Mouse (Mus musculus): ENCODE measurements around the gene Pclo. TPM values are rescaled to one million over a fixed set of nuclear protein-coding genes. Genes with fewer than 3 reads are reported as not detected.

The Pclo gene
- polyA plus RNA-seq, 1 experiment = 0.08 TPM

DNA sequence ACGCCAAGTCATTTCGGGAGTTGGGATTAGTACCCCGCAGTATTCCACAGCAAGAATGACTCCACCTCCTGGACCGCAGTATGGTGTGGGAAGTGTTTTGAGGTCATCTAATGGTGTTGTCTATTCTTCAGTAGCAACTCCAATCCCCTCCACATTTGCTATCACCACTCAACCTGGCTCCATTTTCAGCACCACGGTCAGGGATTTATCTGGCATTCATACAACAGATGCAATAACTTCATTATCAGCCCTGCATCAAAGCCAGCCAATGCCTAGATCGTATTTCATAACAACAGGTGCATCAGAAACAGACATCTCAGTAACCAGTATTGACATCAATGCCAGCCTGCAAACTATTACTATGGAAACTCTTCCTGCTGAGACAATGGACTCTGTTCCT lies 165.7 kb downstream of the Pclo start:
- Histone ChIP-seq H3K4me3 (ENCODE audit: low read depth, low read length) (no peak overlapping the region), H3K27me3 (ENCODE audit: control insufficient read depth, insufficient read depth, low read length) (no peaks in the 10 kb centered on the region), H3K4me1 (ENCODE audit: control insufficient read depth, insufficient read depth, insufficient read length, low read length) (no peaks in the 10 kb centered on the region), H3K36me3 (ENCODE audit: control insufficient read depth, insufficient read depth, low read length) (no peaks in the 10 kb centered on the region), H3K27ac (ENCODE audit: insufficient read depth, low read depth, low read length) (no peak overlapping the region)
- no peak for TF ChIP-seq POLR2A (IDR thresholded peaks at IDR 0.05; ENCODE audit: low read depth, low read length)
- no peak for TF ChIP-seq CTCF (IDR thresholded peaks at IDR 0.05; ENCODE audit: extremely low read depth, insufficient read length, insufficient replicate concordance, low read depth, low read length)
- WGBS = 86% methylated on average over 6 of the region's 6 CpGs

DNA sequence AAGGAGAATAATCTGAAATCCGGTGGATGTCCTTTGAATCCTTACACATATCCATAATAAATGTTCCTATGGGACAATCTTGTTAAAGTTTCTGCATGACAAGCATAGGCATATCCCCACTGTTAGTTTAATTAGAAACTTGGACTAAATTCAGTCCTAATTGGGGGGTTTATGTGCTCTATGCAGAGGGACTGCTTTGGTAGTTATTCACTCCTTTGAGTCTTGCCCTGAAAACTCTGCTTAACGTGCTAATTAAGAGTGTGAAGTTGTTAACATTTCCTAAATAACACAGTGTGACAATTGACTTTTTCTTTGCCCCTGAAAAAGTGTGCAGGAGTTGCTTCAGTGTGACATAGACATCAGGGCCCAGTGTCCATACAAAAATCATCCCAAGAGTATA lies 177.3 kb downstream of the Pclo start:
- Histone ChIP-seq H3K27ac (ENCODE audit: insufficient read depth, low read depth, low read length) (no peak overlapping the region), H3K4me1 (ENCODE audit: control insufficient read depth, insufficient read depth, insufficient read length, low read length) (no peaks in the 10 kb centered on the region), H3K36me3 (ENCODE audit: control insufficient read depth, insufficient read depth, low read length) (no peaks in the 10 kb centered on the region), H3K4me3 (ENCODE audit: low read depth, low read length) (no peak overlapping the region), H3K27me3 (ENCODE audit: control insufficient read depth, insufficient read depth, low read length) (no peaks in the 10 kb centered on the region)
- TF ChIP-seq CTCF (IDR thresholded peaks at IDR 0.05; ENCODE audit: extremely low read depth, insufficient read length, insufficient replicate concordance, low read depth, low read length) (no peak), POLR2A (IDR thresholded peaks at IDR 0.05; ENCODE audit: low read depth, low read length) (no peak)
- 71% methylated on average over 2 of the region's 2 CpGs for WGBS

DNA sequence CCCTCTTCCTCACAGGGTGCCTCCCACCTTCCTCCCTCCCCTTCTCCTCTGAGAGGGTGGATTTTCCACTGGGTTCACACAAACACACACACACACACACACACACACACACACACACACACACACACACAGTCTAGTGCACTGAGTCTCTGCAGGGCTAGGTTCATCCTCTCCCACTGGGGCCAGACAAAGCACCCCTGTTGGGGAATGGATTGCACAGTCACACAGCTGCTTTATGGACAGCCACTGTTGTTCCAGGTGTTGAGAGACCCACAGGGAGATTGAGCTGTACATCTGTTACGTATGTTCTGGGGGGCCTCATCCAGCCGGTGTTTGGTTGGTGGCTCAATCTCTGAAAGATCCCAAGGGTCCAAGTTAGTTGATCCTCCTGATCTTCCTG lies 182.0 kb downstream of the Pclo start:
- Histone ChIP-seq H3K4me1 (ENCODE audit: control insufficient read depth, insufficient read depth, insufficient read length, low read length) (no peaks in the 10 kb centered on the region), H3K27me3 (ENCODE audit: control insufficient read depth, insufficient read depth, low read length) (no peaks in the 10 kb centered on the region), H3K4me3 (ENCODE audit: low read depth, low read length) (no peak overlapping the region), H3K36me3 (ENCODE audit: control insufficient read depth, insufficient read depth, low read length) (no peaks in the 10 kb centered on the region), H3K27ac (ENCODE audit: insufficient read depth, low read depth, low read length) (no peak overlapping the region)
- TF ChIP-seq CTCF (IDR thresholded peaks at IDR 0.05; ENCODE audit: extremely low read depth, insufficient read length, insufficient replicate concordance, low read depth, low read length) (no peak), POLR2A (IDR thresholded peaks at IDR 0.05; ENCODE audit: low read depth, low read length) (no peak)
- WGBS = 91% methylated on average over 2 of the region's 2 CpGs

DNA sequence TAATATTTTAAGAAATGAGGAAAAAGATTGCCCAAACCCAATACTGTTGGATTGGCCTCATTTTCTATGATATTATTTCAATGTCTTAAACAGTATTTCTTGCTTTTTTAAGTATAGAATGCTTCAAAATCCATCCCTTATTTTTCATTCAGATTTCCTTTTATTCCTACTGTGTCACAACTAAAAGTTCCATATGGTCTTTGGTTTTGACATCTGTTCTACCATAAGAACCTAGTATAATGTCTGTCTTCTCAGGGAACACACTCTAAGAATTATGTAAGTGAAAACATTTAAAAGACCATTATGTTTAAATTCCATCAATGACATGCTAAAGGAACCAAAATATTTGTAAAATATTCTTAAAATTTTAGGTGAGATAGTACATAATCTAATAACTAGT lies 186.2 kb downstream of the Pclo start:
- Histone ChIP-seq H3K4me3 (ENCODE audit: low read depth, low read length) (no peak overlapping the region), H3K27ac (ENCODE audit: insufficient read depth, low read depth, low read length) (no peak overlapping the region), H3K27me3 (ENCODE audit: control insufficient read depth, insufficient read depth, low read length) (no peaks in the 10 kb centered on the region), H3K36me3 (ENCODE audit: control insufficient read depth, insufficient read depth, low read length) (no peaks in the 10 kb centered on the region), H3K4me1 (ENCODE audit: control insufficient read depth, insufficient read depth, insufficient read length, low read length) (no peaks in the 10 kb centered on the region)
- TF ChIP-seq CTCF (IDR thresholded peaks at IDR 0.05; ENCODE audit: extremely low read depth, insufficient read length, insufficient replicate concordance, low read depth, low read length) (no peak), POLR2A (IDR thresholded peaks at IDR 0.05; ENCODE audit: low read depth, low read length) (no peak)

DNA sequence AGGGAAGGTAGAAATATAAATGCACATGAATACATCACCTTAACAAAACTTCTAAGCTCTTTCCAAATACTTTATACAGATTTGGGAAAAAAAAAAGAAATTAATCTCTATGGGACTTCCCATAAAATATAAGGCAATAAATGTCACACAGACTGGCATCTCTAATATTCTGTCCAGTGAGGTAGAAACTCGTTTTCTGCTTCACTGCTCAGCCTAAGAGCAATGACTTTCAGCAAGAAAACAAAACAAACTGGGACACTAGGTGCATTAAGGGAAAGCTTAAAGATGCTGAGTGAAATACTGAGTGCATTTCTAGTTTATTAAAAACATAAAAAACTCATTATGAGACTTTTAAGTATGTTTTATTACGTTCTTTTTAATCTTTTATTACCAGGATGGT lies 190.7 kb downstream of the Pclo start:
- Histone ChIP-seq H3K4me1 (ENCODE audit: control insufficient read depth, insufficient read depth, insufficient read length, low read length) (no peaks in the 10 kb centered on the region), H3K27me3 (ENCODE audit: control insufficient read depth, insufficient read depth, low read length) (no peaks in the 10 kb centered on the region), H3K27ac (ENCODE audit: insufficient read depth, low read depth, low read length) (no peak overlapping the region), H3K4me3 (ENCODE audit: low read depth, low read length) (no peak overlapping the region), H3K36me3 (ENCODE audit: control insufficient read depth, insufficient read depth, low read length) (no peaks in the 10 kb centered on the region)
- no peak for TF ChIP-seq POLR2A (IDR thresholded peaks at IDR 0.05; ENCODE audit: low read depth, low read length)
- TF ChIP-seq CTCF (IDR thresholded peaks at IDR 0.05; ENCODE audit: extremely low read depth, insufficient read length, insufficient replicate concordance, low read depth, low read length) = no peak
- WGBS = 53% methylated on average over 2 of the region's 2 CpGs

DNA sequence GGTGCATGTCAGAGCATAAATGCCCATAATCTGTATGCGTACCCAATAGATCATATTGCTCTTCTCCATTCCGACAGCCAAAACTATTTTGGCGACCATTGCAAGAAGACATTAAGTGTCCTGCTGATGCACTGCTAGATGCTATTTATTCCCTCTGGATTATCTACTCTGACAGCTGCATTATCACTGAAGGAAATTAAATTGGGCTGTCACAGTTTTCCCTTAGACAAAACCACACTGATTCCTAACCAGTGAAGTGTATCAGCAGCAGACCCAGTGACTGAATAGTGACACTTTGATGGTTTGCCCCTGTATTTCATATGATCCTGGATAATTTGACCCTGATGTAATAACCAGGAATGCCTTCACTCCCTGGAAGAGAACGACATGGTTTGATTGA lies 192.6 kb downstream of the Pclo start:
- H3K27ac ChIP-seq (ENCODE audit: insufficient read depth, low read depth, low read length) = no peak overlapping the region
- 84% methylated on average over 4 of the region's 4 CpGs for WGBS
- TF ChIP-seq CTCF (IDR thresholded peaks at IDR 0.05; ENCODE audit: extremely low read depth, insufficient read length, insufficient replicate concordance, low read depth, low read length) (no peak), POLR2A (IDR thresholded peaks at IDR 0.05; ENCODE audit: low read depth, low read length) (no peak)
- H3K4me1 ChIP-seq (ENCODE audit: control insufficient read depth, insufficient read depth, insufficient read length, low read length) = no peaks in the 10 kb centered on the region
- H3K27me3 ChIP-seq (ENCODE audit: control insufficient read depth, insufficient read depth, low read length) = no peaks in the 10 kb centered on the region
- no peaks in the 10 kb centered on the region for H3K36me3 ChIP-seq (ENCODE audit: control insufficient read depth, insufficient read depth, low read length)
- H3K4me3 ChIP-seq (ENCODE audit: low read depth, low read length) = no peak overlapping the region

DNA sequence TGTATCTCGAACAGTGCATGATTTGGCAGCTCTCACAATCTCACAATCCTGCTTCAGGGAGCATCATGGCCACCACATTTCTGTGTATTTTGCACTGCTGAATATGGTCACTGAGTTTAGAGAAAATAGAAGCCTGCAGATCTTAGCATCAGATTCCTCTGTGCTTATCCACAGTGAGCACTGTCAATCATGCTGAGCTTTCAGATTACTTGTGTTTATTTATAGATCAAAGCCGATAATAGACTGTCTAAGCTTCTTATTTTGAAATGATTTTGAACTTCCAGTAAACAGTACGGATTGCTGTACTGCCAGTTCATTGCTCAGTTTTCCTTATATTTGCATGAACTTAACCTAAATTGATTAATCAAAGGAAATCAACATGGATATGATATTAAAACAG lies 208.9 kb downstream of the Pclo start:
- Histone ChIP-seq H3K27ac (ENCODE audit: insufficient read depth, low read depth, low read length) (no peak overlapping the region), H3K4me3 (ENCODE audit: low read depth, low read length) (no peak overlapping the region), H3K4me1 (ENCODE audit: control insufficient read depth, insufficient read depth, insufficient read length, low read length) (no peaks in the 10 kb centered on the region), H3K27me3 (ENCODE audit: control insufficient read depth, insufficient read depth, low read length) (no peaks in the 10 kb centered on the region), H3K36me3 (ENCODE audit: control insufficient read depth, insufficient read depth, low read length) (no peaks in the 10 kb centered on the region)
- TF ChIP-seq CTCF (IDR thresholded peaks at IDR 0.05; ENCODE audit: extremely low read depth, insufficient read length, insufficient replicate concordance, low read depth, low read length) (no peak), POLR2A (IDR thresholded peaks at IDR 0.05; ENCODE audit: low read depth, low read length) (no peak)
- WGBS = 73% methylated on average over 3 of the region's 3 CpGs

Data from small intestine, adult 2 months (tissue).